Mouse (Mus musculus) CH12.LX (cell line): ENCODE measurements at regions not wholly inside any gene's neighbourhood (a gene's known extent, or its start where the extent isn't known, plus 50 kb on each side); places are given as distances from the start of the nearest gene placed in this dataset.

ENCODE experiments used
- DNase-seq: peaks from one replicate; pipeline ENCODE4 v3.0.0-alpha.2; 2013; ENCODE audit errors: extremely low read depth
- H3K27ac ChIP-seq: 2 replicates; pipeline ENCODE4 v1.5.1; 2012; ENCODE audit warnings: low read depth, mild to moderate bottlenecking, control low read depth, moderate library complexity; ENCODE audit not compliant: insufficient read depth
- H3K27me3 ChIP-seq: replicated peaks from 2 replicates; pipeline ENCODE3; 2012; ENCODE audit warnings: inconsistent platforms
- H3K36me3 ChIP-seq, 2 experiments: replicated peaks in 1 of 2; 2 replicates each; pipeline versions ENCODE3 to v1.6.1; 2012; ENCODE audit warnings: inconsistent platforms in 1 of 2, low read length in 1 of 2, mild to moderate bottlenecking in 1 of 2, mixed read lengths in 1 of 2, moderate library complexity in 1 of 2; ENCODE audit not compliant: control insufficient read depth in 1 of 2, insufficient read depth in 1 of 2
- H3K4me1 ChIP-seq, 2 experiments: 2 replicates each; pipeline ENCODE4 v1.6.1; 2012; ENCODE audit warnings: inconsistent platforms in 1 of 2, moderate library complexity in 1 of 2; ENCODE audit not compliant: insufficient read depth in 2 of 2, control insufficient read depth in 1 of 2
- H3K4me2 ChIP-seq: 2 replicates; pipeline ENCODE4 v1.6.1; 2012; ENCODE audit warnings: low read depth, mild to moderate bottlenecking, control low read depth; ENCODE audit not compliant: poor library complexity, insufficient read depth, severe bottlenecking
- H3K4me3 ChIP-seq, 3 experiments: fragments of 150-350 bp in 1 of 3; sonication (generic) in 1 of 3; replicated peaks in 1 of 3; 2 replicates each; pipeline versions ENCODE3 to v1.5.1; 2011 to 2012; ENCODE audit warnings: low read depth in 2 of 3, low read length in 2 of 3, mild to moderate bottlenecking in 2 of 3, moderate library complexity in 2 of 3, control low read depth in 1 of 3, improper control_type of control experiment in 1 of 3, inconsistent platforms in 1 of 3, mixed read lengths in 1 of 3; ENCODE audit not compliant: poor library complexity in 1 of 3
- H3K79me2 ChIP-seq: replicated peaks from 2 replicates; pipeline ENCODE4 v1.6.1; 2012; ENCODE audit warnings: mild to moderate bottlenecking, moderate library complexity; ENCODE audit not compliant: control insufficient read depth, poor library complexity, insufficient read depth, severe bottlenecking; ENCODE audit errors: extremely low read depth
- H3K9ac ChIP-seq: 2 replicates; pipeline ENCODE4 v1.6.1; 2012; ENCODE audit warnings: low read depth, mild to moderate bottlenecking, control low read depth, moderate library complexity; ENCODE audit not compliant: insufficient read depth
- H3K9me3 ChIP-seq: replicated peaks from 2 replicates; pipeline ENCODE3; 2012; ENCODE audit warnings: low read length, inconsistent platforms, mixed read lengths
- BHLHE40 ChIP-seq: IDR thresholded peaks from 2 replicates; pipeline ENCODE4 v1.6.1; 2011; ENCODE audit warnings: mild to moderate bottlenecking, low read depth, low read length, improper control_type of control experiment
- CHD1 ChIP-seq: IDR thresholded peaks from 2 replicates; pipeline ENCODE4 v1.6.1; 2012; ENCODE audit warnings: low read depth, low read length, improper control_type of control experiment, inconsistent platforms
- CTCF ChIP-seq, 2 experiments: IDR thresholded peaks in 1 of 2; conservative IDR thresholded peaks in 1 of 2; 2 replicates each; pipeline ENCODE4 v1.5.1; 2011 to 2012; ENCODE audit warnings: low read depth in 2 of 2, low read length in 2 of 2, improper control_type of control experiment in 1 of 2, inconsistent platforms in 1 of 2, mild to moderate bottlenecking in 1 of 2, moderate library complexity in 1 of 2
- ELF1 ChIP-seq: IDR thresholded peaks from 2 replicates; pipeline ENCODE4 v1.6.1; 2014; ENCODE audit warnings: low read depth, mild to moderate bottlenecking, inconsistent platforms, low read length, improper control_type of control experiment
- GABPA ChIP-seq: IDR thresholded peaks from 2 replicates; pipeline ENCODE4 v1.6.1; 2012; ENCODE audit warnings: low read depth, low read length, improper control_type of control experiment, inconsistent platforms; ENCODE audit not compliant: insufficient replicate concordance
- IRF4 ChIP-seq: IDR thresholded peaks from 2 replicates; pipeline ENCODE4 v1.6.1; 2014; ENCODE audit warnings: low read depth, mild to moderate bottlenecking, inconsistent platforms, low read length, improper control_type of control experiment
- MAFK ChIP-seq: IDR thresholded peaks from 2 replicates; pipeline ENCODE4 v1.6.1; 2011; ENCODE audit warnings: low read length, improper control_type of control experiment; ENCODE audit not compliant: insufficient replicate concordance
- MAX ChIP-seq: IDR thresholded peaks from 2 replicates; pipeline ENCODE4 v1.6.1; 2011; ENCODE audit warnings: low read length, improper control_type of control experiment
- MXI1 ChIP-seq: IDR thresholded peaks from 2 replicates; pipeline ENCODE4 v1.6.1; 2011; ENCODE audit warnings: mild to moderate bottlenecking, low read depth, low read length, improper control_type of control experiment
- NELFE ChIP-seq: IDR thresholded peaks from 2 replicates; pipeline ENCODE4 v1.6.1; 2011; ENCODE audit warnings: low read depth, low read length, improper control_type of control experiment
- NRF1 ChIP-seq: IDR thresholded peaks from 2 replicates; pipeline ENCODE4 v1.6.1; 2014; ENCODE audit warnings: low read depth, mild to moderate bottlenecking, inconsistent platforms, low read length, improper control_type of control experiment, moderate library complexity
- RAD21 ChIP-seq: IDR thresholded peaks from 2 replicates; pipeline ENCODE4 v1.6.1; 2011; ENCODE audit warnings: low read depth, mild to moderate bottlenecking, low read length, improper control_type of control experiment, moderate library complexity
- SMC3 ChIP-seq: IDR thresholded peaks from 2 replicates; pipeline ENCODE4 v1.6.1; 2011; ENCODE audit warnings: low read depth, low read length, improper control_type of control experiment
- TBP ChIP-seq: conservative IDR thresholded peaks from 2 replicates; pipeline ENCODE4 v1.6.1; 2011; ENCODE audit warnings: low read depth, low read length, improper control_type of control experiment
- UBTF ChIP-seq: IDR thresholded peaks from 2 replicates; pipeline ENCODE4 v1.6.1; 2012; ENCODE audit warnings: low read depth, mild to moderate bottlenecking, inconsistent platforms, low read length, improper control_type of control experiment, moderate library complexity
- USF2 ChIP-seq: conservative IDR thresholded peaks from 2 replicates; pipeline ENCODE4 v1.6.1; 2011; ENCODE audit warnings: low read depth, low read length, improper control_type of control experiment
- ZC3H11A ChIP-seq: IDR thresholded peaks from 2 replicates; pipeline ENCODE4 v1.6.1; 2012; ENCODE audit warnings: low read depth, mild to moderate bottlenecking, inconsistent platforms, low read length, improper control_type of control experiment
- dilution Hi-C: fragments of 300-500 bp; cut with MboI; formaldehyde crosslinking; loops from 2 replicates; pipeline ENCODE4 v1.14.3; 2020; ENCODE audit warnings: low sequenced_read_pairs; ENCODE audit not compliant: extremely low pct_unique_long_range_greater_than_20kb, extremely low pct_ligation_motif_present
- in situ Hi-C: fragments of 300-500 bp; cut with MboI; formaldehyde crosslinking; loops from 3 replicates; pipeline ENCODE4 v1.14.3; 2019; ENCODE audit warnings: low sequenced_read_pairs, low pct_ligation_motif_present, low pct_unique_long_range_greater_than_20kb, mixed read lengths

DNA sequence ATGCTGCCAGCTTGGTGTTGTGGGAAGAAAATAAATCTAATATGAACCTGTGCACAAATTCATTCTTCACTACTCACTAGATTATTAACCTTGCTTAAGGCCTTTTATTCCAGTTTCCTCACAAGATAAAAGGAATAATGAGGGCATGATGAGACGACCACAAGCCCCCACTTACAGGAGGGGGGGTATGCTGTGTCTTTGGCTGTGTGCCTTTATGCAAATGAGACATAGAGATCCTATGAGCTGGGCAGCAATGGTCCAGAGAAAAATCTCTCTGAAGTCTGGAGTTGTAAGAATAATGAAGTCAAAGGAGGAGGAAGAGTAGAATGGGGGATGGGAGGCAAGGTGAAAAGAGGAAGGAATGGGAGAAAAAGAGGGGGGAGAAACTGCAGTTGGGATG is 392.2 kb upstream of the Plxna2 start:
- Histone ChIP-seq H3K36me3 (no peaks in the 10 kb centered on the region), H3K4me2 (no peak overlapping the region), H3K27me3 (no peaks in the 10 kb centered on the region), H3K9me3 (no peaks in the 10 kb centered on the region), H3K4me1 (peaks cover 0 to 11% of the 10 kb centered on the region in 2 experiments; a peak in 1 of 4 replicates), H3K79me2 (no peaks in the 10 kb centered on the region), H3K4me3 (no peak overlapping the region), H3K27ac (no peak overlapping the region), H3K9ac (no peak overlapping the region)
- no peak for DNase-seq
- no peak for TF ChIP-seq CTCF (conservative IDR thresholded peaks at IDR 0.05 in 1 of 2, IDR thresholded peaks at IDR 0.05 in 1 of 2; ENCODE audit: low read depth in 2 of 2, low read length in 2 of 2)
- no peak for TF ChIP-seq SMC3
- TF ChIP-seq MAFK, result no peak
- TF ChIP-seq MAX, result no peak
- TF ChIP-seq NELFE, result no peak
- TF ChIP-seq IRF4, result no peak
- no peak for TF ChIP-seq ZC3H11A
- TF ChIP-seq BHLHE40, result no peak
- no peak for TF ChIP-seq CHD1
- no peak for TF ChIP-seq RAD21
- no peak for TF ChIP-seq NRF1
- TF ChIP-seq GABPA, result no peak
- no peak for TF ChIP-seq UBTF
- no peak for TF ChIP-seq MXI1
- no peak for TF ChIP-seq USF2
- dilution Hi-C loops, result no loop called here
- in situ Hi-C loops, result no loop called here

DNA sequence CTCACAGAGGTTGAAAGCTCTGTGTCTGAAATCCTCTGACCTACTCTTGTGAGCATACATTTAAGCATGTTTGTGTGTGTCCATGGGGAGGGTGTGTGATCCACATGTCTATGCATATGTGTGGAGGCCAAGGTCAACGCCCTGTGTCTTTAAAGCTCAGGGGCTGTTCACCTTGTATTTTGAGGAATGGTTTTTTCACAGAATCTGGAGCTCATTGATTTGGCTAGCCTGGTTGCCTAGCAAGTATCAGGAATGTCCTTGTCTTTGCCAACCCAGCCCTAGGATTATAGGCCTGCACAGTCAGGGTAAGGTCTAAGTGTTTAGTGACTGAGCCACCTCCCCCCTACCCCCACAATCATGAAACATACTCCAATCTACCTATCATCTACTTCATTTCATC is 394.0 kb upstream of the Plxna2 start:
- dilution Hi-C loops (no loop called here), in situ Hi-C loops (no loop called here)
- Histone ChIP-seq H3K36me3 (no peaks in the 10 kb centered on the region), H3K4me3 (no peak overlapping the region), H3K4me1 (peaks cover 0 to 11% of the 10 kb centered on the region in 2 experiments; a peak in 1 of 4 replicates), H3K9ac (no peak overlapping the region), H3K79me2 (no peaks in the 10 kb centered on the region), H3K9me3 (no peaks in the 10 kb centered on the region), H3K27ac (no peak overlapping the region), H3K27me3 (no peaks in the 10 kb centered on the region), H3K4me2 (no peak overlapping the region)
- DNase-seq, result no peak
- no peak for TF ChIP-seq NELFE
- no peak for TF ChIP-seq ZC3H11A
- no peak for TF ChIP-seq ELF1
- TF ChIP-seq TBP, result no peak
